Mouse (Mus musculus) lung, postnatal 0 days (tissue): ENCODE data around the gene Nat8f1.

Experiments used
- CTCF ChIP-seq: IDR thresholded peaks from 2 replicates; pipeline ENCODE4 v1.5.1; 2016; ENCODE audit warnings: antibody characterized with exemption, mild to moderate bottlenecking
- EP300 ChIP-seq: IDR thresholded peaks from 2 replicates; pipeline ENCODE4 v1.6.1; 2016; ENCODE audit warnings: antibody characterized with exemption, mild to moderate bottlenecking, control low read depth

GRCm38 (mm10) chr6:85867726-85868690 lies 47.5 kb downstream of the Nat8f1 start:
- TF ChIP-seq CTCF: no peak
- TF ChIP-seq EP300: no peak
